Mouse (Mus musculus): ENCODE results near the gene Samd13. TPM values are rescaled to one million over a fixed set of nuclear protein-coding genes. Genes with fewer than 3 reads are reported as not detected.

The Samd13 gene
- polyA plus RNA-seq, 1 experiment from 2014 or later: 1.3 TPM

GRCm38 (mm10) chr3:146610322-146610721 lies 75.1 kb downstream of the Samd13 start:
- Histone ChIP-seq H3K4me2 (replicated peaks) (no peak overlapping the region), H3K9ac (no peak overlapping the region), H3K4me3 (no peak overlapping the region), H3K36me3 (no peaks in the 10 kb centered on the region), H3K9me3 (no peaks in the 10 kb centered on the region), H3K27ac (no peak overlapping the region), H3K4me1 (no peaks in the 10 kb centered on the region), H3K27me3 (no peaks in the 10 kb centered on the region)
- 86% methylated on average over 10 of the region's 10 CpGs for WGBS
- no peak for ATAC-seq (ENCODE audit: insufficient number of reproducible peaks, insufficient read depth, low FRiP score, low TSS enrichment)

GRCm38 (mm10) chr3:146607368-146607767 lies 78.0 kb downstream of the Samd13 start:
- H3K9ac ChIP-seq: no peak overlapping the region
- no peak overlapping the region for H3K4me2 ChIP-seq (replicated peaks)
- no peak overlapping the region for H3K27ac ChIP-seq
- no peaks in the 10 kb centered on the region for H3K36me3 ChIP-seq
- H3K9me3 ChIP-seq: no peaks in the 10 kb centered on the region
- no peaks in the 10 kb centered on the region for H3K4me1 ChIP-seq
- ATAC-seq (ENCODE audit: insufficient number of reproducible peaks, insufficient read depth, low FRiP score, low TSS enrichment): no peak
- WGBS: 67% methylated on average over 1 of the region's 1 CpGs
- no peak overlapping the region for H3K4me3 ChIP-seq
- H3K27me3 ChIP-seq: no peaks in the 10 kb centered on the region

- H3K4me3 ChIP-seq: no peak overlapping the region
- no peak overlapping the region for H3K4me2 ChIP-seq (replicated peaks)
- H3K4me1 ChIP-seq: no peaks in the 10 kb centered on the region
- WGBS: 78% methylated on average over 9 of the region's 9 CpGs
- no peak overlapping the region for H3K9ac ChIP-seq
- H3K9me3 ChIP-seq: no peaks in the 10 kb centered on the region
- H3K36me3 ChIP-seq: no peaks in the 10 kb centered on the region
- no peak overlapping the region for H3K27ac ChIP-seq
- no peaks in the 10 kb centered on the region for H3K27me3 ChIP-seq
- ATAC-seq (ENCODE audit: insufficient number of reproducible peaks, insufficient read depth, low FRiP score, low TSS enrichment): no peak
Measured at GRCm38 (mm10) chr3:146604647-146605046, 80.7 kb downstream of the Samd13 start.

GRCm38 (mm10) chr3:146602531-146602930 lies 82.9 kb downstream of the Samd13 start:
- 93% methylated on average over 3 of the region's 3 CpGs for WGBS
- ATAC-seq (ENCODE audit: insufficient number of reproducible peaks, insufficient read depth, low FRiP score, low TSS enrichment): no peak
- no peaks in the 10 kb centered on the region for H3K27me3 ChIP-seq
- H3K9ac ChIP-seq: no peak overlapping the region
- H3K27ac ChIP-seq: no peak overlapping the region
- H3K4me1 ChIP-seq: no peaks in the 10 kb centered on the region
- no peaks in the 10 kb centered on the region for H3K36me3 ChIP-seq
- no peak overlapping the region for H3K4me3 ChIP-seq
- no peaks in the 10 kb centered on the region for H3K9me3 ChIP-seq
- no peak overlapping the region for H3K4me2 ChIP-seq (replicated peaks)

DNA sequence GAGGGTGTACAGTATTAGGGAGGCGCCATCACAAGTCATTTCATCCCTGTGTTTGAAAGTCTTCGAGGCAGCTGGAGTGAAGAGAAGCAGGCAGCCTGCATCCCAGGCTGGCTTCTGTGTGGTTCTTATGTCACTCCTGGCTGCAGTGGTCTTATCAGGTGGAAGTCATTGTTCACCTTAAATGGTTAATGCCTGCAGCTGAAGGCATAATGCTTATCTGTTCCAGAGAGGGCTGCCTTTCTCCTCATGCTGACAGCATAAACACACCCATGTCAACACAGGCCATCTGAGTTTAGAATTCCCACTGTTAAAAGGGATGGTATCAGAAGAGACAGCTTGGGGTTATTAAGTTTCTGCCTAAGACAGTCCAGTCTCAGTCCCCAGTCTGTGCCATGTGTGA lies 84.2 kb downstream of the Samd13 start:
- no peaks in the 10 kb centered on the region for H3K36me3 ChIP-seq
- H3K4me1 ChIP-seq: no peaks in the 10 kb centered on the region
- no peak overlapping the region for H3K4me2 ChIP-seq (replicated peaks)
- no peaks in the 10 kb centered on the region for H3K27me3 ChIP-seq
- H3K27ac ChIP-seq: no peak overlapping the region
- no peak overlapping the region for H3K9ac ChIP-seq
- H3K9me3 ChIP-seq: no peaks in the 10 kb centered on the region
- ATAC-seq (ENCODE audit: insufficient number of reproducible peaks, insufficient read depth, low FRiP score, low TSS enrichment): no peak
- WGBS: 83% methylated on average over 2 of the region's 2 CpGs
- H3K4me3 ChIP-seq: no peak overlapping the region

DNA sequence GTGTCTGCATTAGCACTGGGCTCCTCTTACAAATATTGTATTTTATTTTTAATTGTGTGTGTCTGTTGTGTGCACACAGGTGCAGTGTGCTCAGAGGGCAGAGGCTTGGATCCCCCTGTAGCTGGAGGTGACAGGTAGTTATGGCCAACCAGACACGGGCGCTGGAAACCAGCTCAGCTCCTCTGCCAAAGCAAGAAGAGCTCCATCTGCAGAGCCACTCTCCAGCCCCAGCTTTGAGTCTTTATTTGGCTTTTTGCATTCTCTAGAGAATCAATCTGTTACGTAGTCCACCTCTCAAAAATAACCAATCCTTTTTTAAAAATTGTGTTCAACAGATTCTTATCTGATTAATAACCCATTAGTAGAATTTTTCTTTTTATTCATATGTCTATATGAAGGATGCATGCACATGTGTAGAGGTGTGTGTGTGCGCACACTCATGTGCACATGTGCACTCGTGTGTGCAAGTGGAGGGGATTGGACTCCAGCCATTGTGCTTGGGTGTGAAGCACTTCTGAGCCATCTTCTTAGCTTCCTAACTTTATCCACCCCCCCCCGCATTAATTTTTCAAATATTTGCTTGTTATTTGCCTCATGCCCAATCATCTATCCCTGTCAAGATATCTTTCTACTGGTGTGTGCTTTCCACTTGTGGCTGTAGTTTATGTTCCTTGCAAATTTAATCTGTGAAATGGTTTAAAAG lies 86.0 kb downstream of the Samd13 start:
- H3K9me3 ChIP-seq: no peaks in the 10 kb centered on the region
- no peak overlapping the region for H3K9ac ChIP-seq
- WGBS: 91% methylated on average over 6 of the region's 6 CpGs

DNA sequence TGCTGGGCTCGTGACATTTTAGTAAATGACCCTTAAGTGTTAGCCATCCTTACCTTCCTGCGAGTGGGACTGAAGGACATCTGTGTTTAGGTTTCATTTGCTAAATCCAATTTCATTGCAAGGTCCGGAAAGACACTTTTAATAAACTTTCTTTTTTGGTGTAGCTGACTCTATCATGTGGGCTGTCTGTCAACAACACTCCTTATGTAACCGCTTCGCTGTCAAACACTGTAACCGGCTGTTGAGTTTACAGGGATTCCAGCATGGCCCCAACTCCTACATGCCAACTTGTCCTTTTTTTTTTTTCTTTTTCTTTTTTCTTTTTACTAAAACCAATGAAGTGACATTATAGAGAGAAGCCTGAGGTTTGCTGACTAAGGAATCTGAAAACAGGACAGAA lies 87.0 kb downstream of the Samd13 start:
- no peak for ATAC-seq (ENCODE audit: insufficient number of reproducible peaks, insufficient read depth, low FRiP score, low TSS enrichment)
- Histone ChIP-seq H3K4me1 (no peaks in the 10 kb centered on the region), H3K27ac (no peak overlapping the region), H3K4me2 (replicated peaks) (no peak overlapping the region), H3K9me3 (no peaks in the 10 kb centered on the region), H3K4me3 (no peak overlapping the region), H3K36me3 (no peaks in the 10 kb centered on the region), H3K27me3 (no peaks in the 10 kb centered on the region), H3K9ac (no peak overlapping the region)
- 66% methylated on average over 6 of the region's 6 CpGs for WGBS

More for the DNA sequence above, 86.0 kb downstream of the Samd13 start:
- no peaks in the 10 kb centered on the region for H3K27me3 ChIP-seq
- no peaks in the 10 kb centered on the region for H3K4me1 ChIP-seq
- no peak overlapping the region for H3K27ac ChIP-seq
- no peaks in the 10 kb centered on the region for H3K36me3 ChIP-seq
- H3K4me3 ChIP-seq: no peak overlapping the region
- ATAC-seq (ENCODE audit: insufficient number of reproducible peaks, insufficient read depth, low FRiP score, low TSS enrichment): no peak
- no peak overlapping the region for H3K4me2 ChIP-seq (replicated peaks)

GRCm38 (mm10) chr3:146596864-146597263 lies 88.5 kb downstream of the Samd13 start:
- ATAC-seq (ENCODE audit: insufficient number of reproducible peaks, insufficient read depth, low FRiP score, low TSS enrichment): no peak

GRCm38 (mm10) chr3:146596387-146596786 lies 89.0 kb downstream of the Samd13 start:
- 82% methylated on average over 8 of the region's 8 CpGs for WGBS
- Histone ChIP-seq H3K27ac (no peak overlapping the region), H3K27me3 (no peaks in the 10 kb centered on the region), H3K4me3 (no peak overlapping the region), H3K36me3 (no peaks in the 10 kb centered on the region), H3K4me2 (replicated peaks) (no peak overlapping the region), H3K9ac (no peak overlapping the region), H3K4me1 (no peaks in the 10 kb centered on the region), H3K9me3 (no peaks in the 10 kb centered on the region)
- no peak for ATAC-seq (ENCODE audit: insufficient number of reproducible peaks, insufficient read depth, low FRiP score, low TSS enrichment)

More at GRCm38 (mm10) chr3:146596864-146597263, 88.5 kb downstream of the Samd13 start:
- no peak overlapping the region for H3K9ac ChIP-seq
- H3K27me3 ChIP-seq: no peaks in the 10 kb centered on the region
- no peak overlapping the region for H3K4me2 ChIP-seq (replicated peaks)
- H3K4me1 ChIP-seq: no peaks in the 10 kb centered on the region
- no peaks in the 10 kb centered on the region for H3K36me3 ChIP-seq
- no peak overlapping the region for H3K27ac ChIP-seq
- 86% methylated on average over 7 of the region's 7 CpGs for WGBS
- no peak overlapping the region for H3K4me3 ChIP-seq
- H3K9me3 ChIP-seq: no peaks in the 10 kb centered on the region

DNA sequence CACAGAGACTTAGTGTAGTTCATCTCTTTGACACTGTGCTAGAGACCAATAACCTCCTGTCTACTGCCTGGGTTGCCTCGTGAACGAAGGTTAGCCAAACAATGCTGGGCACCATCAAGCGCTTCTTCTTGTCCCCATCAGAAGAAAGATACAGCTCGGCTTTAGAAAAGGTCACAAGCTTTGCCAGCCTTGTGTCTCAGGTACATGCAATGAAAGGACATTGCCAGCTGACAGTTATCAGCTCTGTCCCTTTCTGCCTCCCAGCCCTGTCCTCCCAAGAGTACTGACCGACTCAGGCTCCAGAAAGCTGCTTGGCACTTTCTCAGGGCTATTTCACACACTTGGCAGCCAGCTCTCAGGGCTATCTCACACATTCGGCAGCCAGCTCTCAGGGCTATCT lies 90.0 kb downstream of the Samd13 start:
- ATAC-seq (ENCODE audit: insufficient number of reproducible peaks, insufficient read depth, low FRiP score, low TSS enrichment): no peak
- no peak overlapping the region for H3K9ac ChIP-seq
- H3K27me3 ChIP-seq: no peaks in the 10 kb centered on the region
- H3K27ac ChIP-seq: no peak overlapping the region
- no peaks in the 10 kb centered on the region for H3K9me3 ChIP-seq
- H3K4me3 ChIP-seq: no peak overlapping the region
- no peaks in the 10 kb centered on the region for H3K36me3 ChIP-seq
- WGBS: 92% methylated on average over 6 of the region's 6 CpGs
- H3K4me1 ChIP-seq: no peaks in the 10 kb centered on the region
- H3K4me2 ChIP-seq (replicated peaks): no peak overlapping the region

Data from embryonic facial prominence, embryonic 12.5 days (tissue).